ENCODE assay signal across 23 mouse cellular contexts in the genomic region with DNA sequence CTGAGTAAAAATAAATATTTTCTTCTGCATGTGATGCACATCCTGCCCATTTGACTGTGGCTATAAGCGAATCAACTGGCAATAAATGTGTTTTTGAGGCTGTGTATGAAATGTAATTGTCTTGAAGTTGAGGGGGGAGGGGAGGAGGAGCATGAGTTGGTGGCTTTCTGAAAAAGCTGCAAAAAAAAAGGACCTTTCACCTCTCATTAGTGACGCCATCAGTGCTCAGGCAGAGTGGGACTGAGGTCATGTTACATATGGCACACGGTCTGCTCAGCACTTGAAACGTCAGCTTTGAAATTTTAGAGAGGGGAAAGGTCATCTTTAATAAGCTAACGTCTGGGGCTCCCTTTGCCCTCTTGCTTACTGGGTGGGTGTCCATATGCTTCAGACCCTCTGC. TPM values are rescaled to one million over a fixed set of nuclear protein-coding genes. Genes with fewer than 3 reads are reported as not detected.
DNase-seq lines count a peak whose midpoint lies in the region; ATAC-seq lines count a peak whose summit lies in the region.
"Had no signal": no experiment of that assay in that cellular context is flagged by ENCODE, and none has a peak within 500 bp of the region (broad histone marks: within the 10 kb centered on the region; RNA-seq: fewer than 3 reads in every experiment).

No protein-coding gene starts in this region.

- H3K27me3 ChIP-seq in neural tube, embryonic 15.5 days (replicated peaks) = peaks cover 70% of the 10 kb centered on the region
- peaks cover 19% of the 10 kb centered on the region for H3K27me3 ChIP-seq in embryonic facial prominence, embryonic 14.5 days (replicated peaks; ENCODE audit: control insufficient read depth, insufficient read depth, low read length)
- H3K27me3 ChIP-seq in kidney, embryonic 14.5 days (ENCODE audit: control insufficient read depth, insufficient read depth, low read length) = peaks cover 56% of the 10 kb centered on the region

- H3K4me2 ChIP-seq in neural tube, embryonic 15.5 days = no peak overlapping the region
- H3K4me2 ChIP-seq in embryonic facial prominence, embryonic 14.5 days (ENCODE audit: low read depth, low read length) = no peak overlapping the region
- H3K4me2 ChIP-seq in kidney, embryonic 14.5 days (replicated peaks; ENCODE audit: low read depth, low read length) = no peak overlapping the region
- H3K4me2 ChIP-seq: hindbrain, embryonic 13.5 days had no signal

- no peak for ATAC-seq in neural tube, embryonic 15.5 days (ENCODE audit: low FRiP score)
- no peak for ATAC-seq in embryonic facial prominence, embryonic 14.5 days (ENCODE audit: low read depth)
- no peak for ATAC-seq in CD4-positive, CD25-positive, alpha-beta regulatory T cell, adult 4 months
- ATAC-seq in kidney, embryonic 14.5 days (ENCODE audit: low FRiP score, low TSS enrichment) = no peak
- ATAC-seq: activated CD4-positive, CD25-positive, alpha-beta regulatory T cell, adult 4 months; inflammation-experienced regulatory T-cells, adult 6 months; midbrain, embryonic 16.5 days had no signal

- peak; percentile 25 for DNase-seq in neural tube, embryonic 10.5 days (ENCODE audit: extremely low spot score, low spot score)
- peak; percentile 60 for DNase-seq in embryo, embryonic 9.5 days (ENCODE audit: extremely low spot score)
- DNase-seq in embryonic facial prominence, embryonic 14.5 days (ENCODE audit: low spot score) = peak; percentile 5
- DNase-seq in kidney, adult 9 months = no peak
- DNase-seq: adrenal gland, postnatal 10 days; cerebellum, adult 8-10 months; cerebellum, postnatal 36 days; gastrocnemius, adult 2 months; heart, postnatal 10 days; kidney, adult 18-20 months; kidney, postnatal 14 days; left cerebral cortex, postnatal 4 days; lung, postnatal 4 days had no signal

- H3K27ac ChIP-seq in neural tube, embryonic 15.5 days (replicated peaks) = no peak overlapping the region
- no peak overlapping the region for H3K27ac ChIP-seq in embryonic facial prominence, embryonic 14.5 days (replicated peaks; ENCODE audit: low read depth, low read length)
- H3K27ac ChIP-seq in kidney, embryonic 14.5 days (ENCODE audit: low read depth, low read length) = no peak overlapping the region
- H3K27ac ChIP-seq: hindbrain, embryonic 13.5 days had no signal

- H3K9me3 ChIP-seq in neural tube, embryonic 15.5 days (replicated peaks) = no peaks in the 10 kb centered on the region
- H3K9me3 ChIP-seq in embryonic facial prominence, embryonic 14.5 days (ENCODE audit: control insufficient read depth, low read length) = no peaks in the 10 kb centered on the region
- H3K9me3 ChIP-seq in kidney, embryonic 14.5 days (ENCODE audit: control insufficient read depth, low read length) = no peaks in the 10 kb centered on the region
- H3K9me3 ChIP-seq: heart, embryonic 12.5 days; hindbrain, embryonic 13.5 days had no signal

- H3K36me3 ChIP-seq in neural tube, embryonic 15.5 days = no peaks in the 10 kb centered on the region
- H3K36me3 ChIP-seq in embryonic facial prominence, embryonic 14.5 days (ENCODE audit: control insufficient read depth, insufficient read depth, low read length) = no peaks in the 10 kb centered on the region
- no peaks in the 10 kb centered on the region for H3K36me3 ChIP-seq in kidney, embryonic 14.5 days (ENCODE audit: control insufficient read depth, insufficient read depth, low read length)
- H3K36me3 ChIP-seq: heart, embryonic 12.5 days; hindbrain, embryonic 13.5 days had no signal

- no peak overlapping the region for H3K4me3 ChIP-seq in neural tube, embryonic 15.5 days (replicated peaks)
- H3K4me3 ChIP-seq in embryonic facial prominence, embryonic 14.5 days (ENCODE audit: low read depth, low read length) = no peak overlapping the region
- H3K4me3 ChIP-seq in kidney, embryonic 14.5 days (ENCODE audit: low read length) = no peak overlapping the region
- H3K4me3 ChIP-seq: gastrocnemius, adult 2 months; heart, embryonic 12.5 days; hindbrain, embryonic 13.5 days had no signal

- H3K9ac ChIP-seq in neural tube, embryonic 15.5 days (replicated peaks) = no peak overlapping the region
- H3K9ac ChIP-seq in embryonic facial prominence, embryonic 14.5 days (ENCODE audit: low read depth, low read length) = no peak overlapping the region
- H3K9ac ChIP-seq in kidney, embryonic 14.5 days (ENCODE audit: low read depth, low read length) = no peak overlapping the region
- H3K9ac ChIP-seq: heart, embryonic 12.5 days; hindbrain, embryonic 13.5 days had no signal

- 16% methylated on average over 5 of the region's 5 CpGs for WGBS in neural tube, embryonic 15.5 days
- 17% methylated on average over 5 of the region's 5 CpGs for WGBS in embryonic facial prominence, embryonic 14.5 days
- WGBS in kidney, embryonic 14.5 days = 10% methylated on average over 5 of the region's 5 CpGs

- H3K4me1 ChIP-seq in neural tube, embryonic 15.5 days = peaks cover 12% of the 10 kb centered on the region
- peaks cover 20% of the 10 kb centered on the region for H3K4me1 ChIP-seq in embryonic facial prominence, embryonic 14.5 days (ENCODE audit: control insufficient read depth, insufficient read depth, low read length)
- H3K4me1 ChIP-seq in kidney, embryonic 14.5 days (ENCODE audit: control insufficient read depth, insufficient read depth, low read length) = no peaks in the 10 kb centered on the region

RNA-seq across cellular contexts. Expression of a gene that starts 1.8 kb away (rescaled TPM):
- 2.8 and 6.8 TPM in 2 replicates for polyA plus RNA-seq in neural tube, embryonic 15.5 days (2015; fragmentation: Nextera tagmentation; extraction: Ambion mirVana)
- 46.5 and 53.9 TPM in 2 replicates for polyA plus RNA-seq in embryonic facial prominence, embryonic 14.5 days (2014; fragmentation: Nextera tagmentation; extraction: Ambion mirVana)
- polyA plus RNA-seq in CD4-positive, CD25-positive, alpha-beta regulatory T cell, adult 4 months (2017; shearing (Covaris generic)) = not detected
- polyA plus RNA-seq in kidney, embryonic 14.5 days (2014; fragmentation: Nextera tagmentation; extraction: Ambion mirVana) = 0.12 and 0.16 TPM in 2 replicates
- polyA plus RNA-seq: activated CD4-positive, CD25-positive, alpha-beta regulatory T cell, adult 4 months; inflammation-experienced regulatory T-cells, adult 6 months; liver, adult 2 months; spleen, adult 2 months had no signal

RNA-seq across cellular contexts. Expression of a gene that starts 57.8 kb away (rescaled TPM):
- 0.54 and 1.3 TPM in 2 replicates for polyA plus RNA-seq in neural tube, embryonic 15.5 days (2015; fragmentation: Nextera tagmentation; extraction: Ambion mirVana)
- 6.3 and 7.0 TPM in 2 replicates for polyA plus RNA-seq in embryonic facial prominence, embryonic 14.5 days (2014; fragmentation: Nextera tagmentation; extraction: Ambion mirVana)
- under 1 TPM in 1 of 2 experiments, not detected in 1; 0.16 TPM for polyA plus RNA-seq in CD4-positive, CD25-positive, alpha-beta regulatory T cell, adult 4 months (2017; shearing (Covaris generic))
- polyA plus RNA-seq in kidney, embryonic 14.5 days (2014; fragmentation: Nextera tagmentation; extraction: Ambion mirVana) = 4.5 and 7.5 TPM in 2 replicates
- polyA plus RNA-seq: liver, adult 2 months had no signal
